Mouse (Mus musculus) layer of hippocampus, postnatal 14 days (tissue): ENCODE data around the gene C130050O18Rik. TPM values are rescaled to one million over a fixed set of nuclear protein-coding genes. Genes with fewer than 3 reads are reported as not detected.

Source experiments
- DNase-seq, 2 experiments: peaks; one replicate each; pipeline ENCODE4 v3.0.0; 2021 to 2022; ENCODE audit warnings: low spot score in 2 of 2, mixed read lengths in 1 of 2
- total RNA-seq, 2 experiments: library from RNA; stranded (reverse); gene quantifications; 2 replicates each; pipeline ENCODE4 v1.2.3; 2021

C130050O18Rik gene
- total RNA-seq, 2 experiments from 2014 or later, result 0.17 to 0.21 TPM

DNA sequence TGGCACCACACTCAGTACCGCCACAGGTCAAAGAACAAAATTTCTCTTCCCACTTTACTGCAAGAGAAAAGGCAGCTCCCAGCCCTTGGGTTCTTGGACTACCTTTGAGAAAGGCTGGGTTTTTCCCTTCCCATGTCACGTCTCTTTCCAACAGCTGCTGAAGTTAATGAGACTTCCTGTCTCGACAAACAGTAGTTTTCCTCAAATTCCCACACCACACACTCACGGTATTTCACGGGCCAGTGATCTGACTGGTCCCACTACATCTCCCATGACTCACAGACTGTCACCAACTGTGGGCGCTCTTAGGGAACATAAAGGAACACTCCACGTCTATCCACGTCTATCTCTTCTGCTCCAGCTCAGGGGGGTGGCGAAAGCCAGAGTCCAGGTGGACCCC is 20.1 kb downstream of the C130050O18Rik start:
- no peak for DNase-seq

DNA sequence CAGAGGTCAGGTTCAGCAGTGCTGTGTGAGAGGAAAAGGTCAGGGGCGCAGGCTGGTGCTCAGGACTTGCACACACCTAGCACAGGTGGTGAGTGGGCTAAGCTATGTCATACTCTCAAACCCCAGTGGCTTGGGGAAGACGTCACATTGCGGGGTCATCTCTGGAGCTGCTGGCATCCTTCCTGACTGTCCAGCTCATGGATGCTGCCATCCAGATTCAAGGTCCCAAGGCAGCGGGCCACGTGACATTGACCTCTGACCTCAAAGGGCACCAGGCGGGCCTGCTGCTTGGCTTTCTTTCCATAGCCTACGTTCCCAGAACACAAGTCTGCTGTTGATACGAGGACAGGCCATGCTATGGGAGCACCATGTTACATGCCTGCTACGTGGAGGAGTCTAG is 21.9 kb downstream of the C130050O18Rik start:
- DNase-seq, result no peak

DNA sequence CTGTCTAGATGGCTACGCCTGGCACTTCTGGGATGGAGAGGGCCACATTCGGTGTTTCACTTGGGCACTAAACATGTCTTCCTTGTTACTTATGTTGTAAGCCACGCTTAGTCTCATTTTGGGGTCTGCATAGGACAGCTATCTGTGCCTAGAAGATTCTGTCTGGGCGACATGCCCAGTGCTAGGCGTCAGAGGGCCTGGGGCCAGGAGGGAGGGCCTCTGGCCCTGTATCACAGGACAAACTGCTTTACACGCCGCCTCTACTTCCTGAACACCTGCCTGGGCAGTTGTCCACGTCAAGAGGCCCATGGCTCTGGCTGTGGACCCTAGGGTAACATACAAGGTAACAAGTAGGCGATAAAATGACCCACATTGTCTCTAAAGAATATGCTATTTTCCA is 22.9 kb downstream of the C130050O18Rik start:
- DNase-seq, result no peak

DNA sequence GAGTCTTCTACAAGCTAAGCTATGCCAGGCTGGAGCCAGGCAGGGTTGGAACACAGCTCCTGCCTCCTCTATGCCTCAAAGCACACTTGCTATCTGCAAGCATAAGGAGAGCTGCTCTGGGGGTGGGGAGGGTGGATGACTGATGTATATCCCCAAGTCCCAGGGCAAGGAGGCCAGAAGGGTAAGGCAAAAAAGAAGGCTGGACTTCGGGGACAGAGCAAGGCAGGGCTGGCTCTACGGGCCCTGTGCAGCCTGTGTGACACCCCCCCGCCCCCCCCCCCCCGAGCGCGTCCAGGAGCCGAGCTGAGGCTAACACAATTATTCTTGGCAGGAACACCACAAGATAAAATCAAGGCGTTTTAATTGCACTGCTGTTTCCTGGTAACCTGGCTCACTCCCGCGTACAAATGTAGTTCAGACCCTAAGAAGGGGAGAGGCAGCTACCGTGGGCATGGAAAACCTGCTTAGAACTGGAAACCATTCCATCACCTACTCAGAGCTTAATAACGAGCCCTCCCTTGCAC is 24.8 kb downstream of the C130050O18Rik start:
- no peak for DNase-seq

DNA sequence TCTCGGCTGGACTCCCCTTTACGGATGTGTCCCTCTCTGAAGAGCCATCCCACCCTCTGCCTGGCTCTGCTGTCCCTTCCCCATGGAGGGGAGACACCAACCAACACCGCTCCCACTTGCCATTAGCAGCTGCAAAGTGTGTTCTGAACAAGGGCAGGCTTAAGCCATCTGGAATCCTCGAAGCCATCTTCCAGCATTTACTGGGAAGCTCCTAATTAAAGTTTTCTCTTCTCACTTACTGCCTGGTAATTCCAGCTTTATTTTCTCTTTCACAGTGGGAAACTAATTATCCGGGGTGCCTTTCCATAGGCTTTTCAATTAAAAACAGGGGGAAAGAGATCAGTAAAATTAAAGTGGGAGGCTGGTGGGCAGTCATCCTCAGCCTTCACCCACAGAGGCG is 27.3 kb downstream of the C130050O18Rik start:
- DNase-seq, result no peak

DNA sequence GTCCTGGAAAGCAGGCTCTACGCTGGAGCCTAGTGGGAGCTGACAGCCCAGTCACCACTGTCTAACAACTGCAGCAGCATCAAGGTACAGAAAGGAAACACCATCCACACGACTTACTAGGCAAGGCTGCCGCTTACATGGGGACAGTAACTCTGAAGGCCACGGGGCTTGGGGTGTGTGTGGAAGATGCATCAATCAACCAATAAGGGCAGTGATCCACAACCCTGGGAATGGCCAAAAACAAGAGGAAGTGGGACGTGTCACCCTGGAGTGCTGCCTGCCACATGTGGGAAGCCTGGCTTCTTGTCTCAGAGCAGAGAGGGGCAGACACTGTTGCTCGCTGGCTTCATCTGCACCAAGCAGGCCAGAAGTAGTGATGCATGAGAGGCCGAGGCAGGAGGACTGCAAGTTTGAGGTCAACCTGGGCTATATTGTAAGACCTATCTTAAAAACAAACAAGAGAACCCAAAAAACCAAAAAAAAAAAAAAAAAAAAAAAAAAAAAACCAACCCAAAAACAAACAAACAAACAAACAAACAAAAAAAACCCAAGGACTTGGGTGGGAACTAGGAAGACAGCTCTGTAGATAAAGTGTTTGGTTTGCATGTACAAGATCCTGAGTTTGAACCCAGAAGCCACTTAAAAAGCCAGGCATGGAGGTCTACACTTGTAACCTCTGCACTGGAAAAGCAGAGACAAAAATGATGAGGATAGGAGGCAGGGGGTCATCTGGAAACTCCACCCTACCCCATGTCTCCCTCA is 27.8 kb downstream of the C130050O18Rik start:
- DNase-seq, result no peak

DNA sequence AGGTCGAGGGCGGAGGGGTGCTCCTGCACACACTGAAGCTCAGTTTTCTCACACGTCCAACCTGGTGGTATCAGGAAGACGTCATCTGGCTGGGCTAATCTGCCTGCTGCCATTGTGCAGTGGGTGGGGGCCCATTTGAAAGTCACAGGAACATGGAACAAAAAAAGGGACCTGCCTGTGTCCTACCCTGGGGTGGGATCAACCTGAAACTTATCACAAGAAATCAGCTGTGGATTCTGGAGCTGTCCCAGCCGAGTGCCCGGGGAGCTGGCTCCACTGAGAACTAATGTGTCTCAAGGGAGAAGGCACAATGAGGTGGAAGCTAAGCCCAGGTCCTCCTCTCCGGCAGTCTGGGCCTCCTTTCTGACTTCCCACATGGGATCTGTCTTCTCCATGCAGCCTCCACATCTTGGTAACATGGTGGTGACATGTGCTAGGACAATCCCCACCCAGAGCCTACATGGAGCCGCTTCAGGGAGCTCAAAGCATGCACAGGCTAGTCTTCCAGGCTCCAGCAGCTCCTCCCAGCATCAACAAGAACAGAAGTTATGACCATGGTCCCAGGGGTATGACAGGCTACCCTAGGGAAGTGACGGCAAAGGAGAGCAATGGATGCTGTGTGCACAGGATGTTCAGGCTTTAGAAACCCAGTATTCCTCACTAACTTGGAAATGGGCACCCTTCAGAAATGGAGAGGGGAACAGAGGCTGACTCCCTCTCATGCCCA is 28.9 kb downstream of the C130050O18Rik start:
- DNase-seq, result no peak

DNA sequence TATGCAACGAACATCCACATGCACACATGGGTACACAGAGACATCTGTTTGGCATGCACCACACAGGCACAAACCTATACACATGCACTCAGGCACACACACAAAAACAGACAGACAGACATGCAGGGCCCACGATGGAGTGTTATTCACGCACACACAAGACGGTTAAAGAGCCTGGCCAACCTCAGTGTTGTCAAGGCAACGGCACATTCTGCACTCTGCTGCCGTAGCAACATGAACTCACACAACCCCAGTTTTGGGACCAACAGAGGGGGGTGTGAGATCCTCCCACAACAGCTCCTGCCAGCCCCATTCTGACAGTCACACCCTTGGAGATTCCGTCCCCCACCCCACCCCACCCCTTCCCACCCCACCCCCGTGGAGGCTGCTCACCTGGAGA is 29.9 kb downstream of the C130050O18Rik start:
- DNase-seq, result peak; percentile 72 to 87

DNA sequence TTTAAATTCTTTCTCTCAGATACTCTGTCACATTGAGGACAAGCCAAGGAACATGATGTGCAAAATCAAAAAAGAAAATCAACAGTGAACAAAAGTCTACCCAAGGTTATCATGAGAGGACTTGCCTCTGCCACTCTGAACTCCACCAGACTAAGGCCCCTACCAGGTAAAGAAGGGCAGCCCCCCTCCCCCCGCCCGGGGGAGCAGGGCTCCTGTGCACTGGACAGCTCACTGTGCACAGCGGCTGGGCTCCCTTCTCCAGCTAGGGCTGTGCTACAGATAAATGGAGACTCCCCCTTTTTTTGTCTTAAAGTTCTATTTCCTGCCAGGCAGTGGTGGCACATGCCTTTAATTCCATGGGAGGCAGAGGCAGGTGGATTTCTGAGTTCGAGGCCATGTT is 32.7 kb downstream of the C130050O18Rik start:
- DNase-seq, result no peak

DNA sequence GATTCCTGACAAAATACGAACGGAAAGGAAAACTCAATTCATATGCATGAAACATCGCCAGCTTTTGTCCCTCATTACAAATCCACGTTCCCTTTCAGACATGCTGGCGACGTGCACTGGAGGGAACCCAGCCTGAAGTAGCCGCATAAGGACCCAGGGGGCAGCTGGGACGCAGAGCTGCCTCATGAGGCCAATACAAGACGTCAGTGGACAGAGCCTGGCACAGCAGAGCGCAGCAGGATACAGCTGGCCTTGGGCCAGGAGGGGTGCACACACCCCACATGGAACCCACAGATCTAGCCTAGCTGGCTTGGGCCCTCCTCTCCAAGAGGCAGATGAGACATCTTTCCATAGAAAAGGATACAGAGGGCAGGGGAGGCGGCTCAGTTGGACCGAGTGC is 33.4 kb downstream of the C130050O18Rik start:
- no peak for DNase-seq

DNA sequence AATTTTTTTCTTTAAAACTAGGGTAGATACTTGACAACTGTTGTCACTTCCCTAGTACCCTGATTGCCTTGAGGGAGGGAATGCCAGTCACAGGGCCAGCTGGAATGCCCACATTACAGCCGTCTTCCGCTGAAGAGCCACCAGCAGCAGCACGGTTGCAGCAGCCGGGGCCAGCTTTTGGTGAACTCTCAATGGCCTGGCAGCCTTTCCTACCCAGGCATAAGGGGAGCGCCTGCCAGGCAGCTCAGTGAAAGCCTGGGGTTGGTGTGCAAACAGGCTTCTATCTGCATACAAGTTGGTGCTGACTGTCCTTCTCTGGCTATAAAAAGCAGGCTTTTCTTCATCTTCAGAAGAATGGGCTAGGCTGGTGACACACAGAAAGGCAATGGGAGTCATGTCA is 35.4 kb downstream of the C130050O18Rik start:
- DNase-seq, result peak in 1 of 2 experiments; percentile 71

DNA sequence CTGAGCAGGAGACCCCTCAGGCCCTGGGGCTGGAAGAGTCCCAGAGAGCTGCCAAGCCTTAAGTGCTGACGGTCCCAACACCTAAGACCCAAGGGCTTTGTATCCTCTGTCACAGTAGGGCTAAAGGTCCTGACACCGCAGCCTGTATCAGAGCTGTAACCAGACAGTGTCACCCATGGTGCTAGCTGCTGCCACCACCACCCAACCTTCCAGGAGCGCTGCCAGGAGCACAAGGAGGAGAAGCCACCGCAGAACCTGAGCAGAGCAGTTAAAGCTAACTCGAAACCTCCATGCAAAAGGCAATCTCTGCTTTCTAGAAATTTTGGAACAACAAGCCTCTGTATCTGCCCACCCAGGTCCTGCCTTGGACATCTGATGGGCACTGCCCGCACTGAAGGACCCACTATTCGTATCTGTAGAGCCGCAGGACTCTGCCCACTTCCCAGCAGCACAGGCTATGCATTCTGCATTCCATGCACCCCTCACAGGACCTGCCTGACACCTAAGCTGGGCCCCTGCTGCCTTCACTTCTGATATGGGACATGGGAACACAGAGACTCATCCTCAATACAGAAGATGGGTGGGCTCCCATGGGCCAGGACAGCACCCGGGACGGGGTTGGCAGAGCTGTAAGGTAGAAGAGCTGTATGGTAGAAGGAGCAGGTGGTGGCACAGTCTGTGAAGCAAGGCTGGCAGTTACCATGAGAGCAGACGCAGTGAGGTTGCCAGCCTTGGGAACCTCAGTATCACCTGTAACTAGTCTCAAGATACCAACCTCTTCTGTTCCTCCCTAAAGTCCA is 36.0 kb downstream of the C130050O18Rik start:
- DNase-seq, result no peak

DNA sequence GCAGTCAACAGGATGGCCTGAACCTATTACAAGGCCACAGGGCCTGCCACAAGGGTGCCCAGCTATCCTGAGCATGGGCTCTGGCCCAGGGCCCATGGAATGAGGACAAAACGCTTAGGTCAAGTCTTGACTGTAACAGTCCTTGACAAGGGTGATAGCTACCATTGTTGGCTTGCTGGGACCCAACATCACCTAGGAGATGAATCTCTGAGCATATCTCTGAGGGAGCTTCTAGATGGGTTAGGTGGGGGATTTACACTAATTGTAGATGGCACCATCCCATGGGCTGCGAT is 36.6 kb downstream of the C130050O18Rik start:
- DNase-seq, result no peak

DNA sequence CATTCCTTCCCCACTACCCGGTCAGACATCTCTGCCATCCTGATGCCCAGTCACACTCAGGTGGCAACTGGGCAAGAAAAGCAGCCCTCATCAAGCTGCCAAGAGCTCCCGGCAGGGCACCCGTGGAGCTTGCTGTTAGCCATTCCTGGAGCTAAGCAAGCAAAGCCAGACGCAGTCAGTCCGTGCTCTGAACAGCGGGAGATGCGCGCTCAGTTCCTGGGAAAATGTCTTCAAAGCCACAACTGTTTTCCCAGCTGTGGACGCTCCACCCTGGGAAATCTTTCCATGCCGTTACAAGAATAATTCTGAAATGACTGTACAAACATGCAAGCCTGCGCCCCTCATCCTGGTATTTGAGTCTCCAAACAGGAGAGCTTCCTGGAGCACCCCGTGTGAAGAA is 37.3 kb downstream of the C130050O18Rik start:
- DNase-seq, result no peak

DNA sequence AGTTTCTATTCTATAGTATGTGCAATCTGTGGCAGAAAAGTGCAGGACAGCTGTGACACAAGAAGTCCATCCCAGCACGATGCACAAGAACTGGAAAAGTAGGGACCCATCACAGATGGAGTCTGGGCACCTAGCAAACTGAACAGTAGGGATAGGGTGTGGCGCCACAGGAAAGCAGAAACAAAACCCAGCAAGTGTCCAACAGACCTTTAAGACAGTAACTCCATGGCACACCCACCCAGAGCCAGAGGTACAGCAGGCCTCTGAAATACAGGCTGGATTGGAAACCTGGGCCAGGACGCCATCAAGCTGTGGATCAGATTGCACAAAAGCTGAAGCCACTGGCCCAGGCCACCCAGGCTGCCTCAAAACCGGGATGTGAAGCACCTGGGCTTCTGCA is 37.9 kb downstream of the C130050O18Rik start:
- no peak for DNase-seq

DNA sequence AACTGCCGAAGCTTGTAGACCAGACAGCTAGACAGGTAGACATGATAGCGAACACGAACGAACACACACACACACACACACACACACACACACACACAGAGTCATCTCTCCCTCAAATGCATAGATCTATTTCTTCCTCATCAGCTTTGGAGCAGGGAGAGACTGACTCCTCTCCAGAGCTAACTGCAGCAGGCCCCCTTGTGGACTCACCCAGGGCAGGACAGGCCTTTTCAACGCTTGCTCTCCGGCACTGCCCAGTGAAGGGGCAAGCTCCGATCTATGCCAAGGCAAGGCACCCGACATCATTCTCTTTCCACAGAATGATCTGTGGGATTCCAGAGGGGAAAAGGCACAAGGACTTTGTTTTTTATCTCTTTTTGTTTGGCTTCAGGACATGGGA is 40.2 kb downstream of the C130050O18Rik start:
- no peak for DNase-seq

DNA sequence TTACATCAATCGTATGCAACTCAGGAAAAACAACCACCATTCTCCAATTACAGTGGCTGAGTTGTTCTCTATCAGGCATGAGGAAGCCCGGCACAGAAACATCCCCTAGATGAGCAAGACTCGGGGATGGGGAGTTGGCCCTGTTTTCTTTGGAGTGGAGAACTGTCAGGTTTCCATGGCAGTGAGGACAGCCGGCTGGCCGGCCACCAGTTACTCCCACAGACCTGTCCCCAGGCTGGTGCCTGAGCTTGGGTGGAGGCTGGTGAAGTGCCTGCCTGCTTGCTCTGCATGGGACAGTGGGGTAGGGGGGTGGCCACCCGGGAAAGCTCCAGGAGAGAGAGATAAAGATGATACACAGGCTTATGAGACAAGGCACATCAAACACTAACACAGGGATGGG is 42.9 kb downstream of the C130050O18Rik start:
- peak in 1 of 2 experiments; percentile 68 for DNase-seq

DNA sequence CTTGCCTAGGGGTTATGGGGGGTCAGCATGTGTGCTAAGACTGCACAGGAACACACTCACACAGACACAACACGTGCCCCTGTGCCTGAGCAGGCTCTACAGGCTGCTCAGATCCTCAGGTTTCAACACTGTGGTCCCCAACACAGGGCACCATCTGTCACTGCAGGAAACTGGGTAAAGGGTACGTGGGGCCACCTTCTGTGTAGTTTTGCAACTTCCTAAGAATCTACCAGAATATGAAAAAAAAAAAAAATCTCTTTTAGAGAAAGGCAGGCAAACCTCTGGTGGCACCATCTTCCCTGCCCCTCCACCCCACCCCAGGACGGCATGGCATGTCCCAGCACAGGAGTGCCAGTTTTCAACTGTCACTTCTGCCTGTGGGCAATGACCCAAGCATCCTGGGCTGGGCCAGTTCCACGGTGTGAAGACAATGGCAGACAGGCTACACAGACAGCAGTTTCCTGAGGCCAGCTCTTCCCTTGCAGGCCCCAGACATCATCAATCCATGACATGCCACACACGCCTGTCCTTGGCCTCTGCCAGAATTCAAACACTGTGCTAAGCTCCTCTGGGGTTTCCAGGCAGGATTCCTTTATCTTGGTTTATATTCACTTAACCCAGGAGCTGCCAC is 44.2 kb downstream of the C130050O18Rik start:
- no peak for DNase-seq

DNA sequence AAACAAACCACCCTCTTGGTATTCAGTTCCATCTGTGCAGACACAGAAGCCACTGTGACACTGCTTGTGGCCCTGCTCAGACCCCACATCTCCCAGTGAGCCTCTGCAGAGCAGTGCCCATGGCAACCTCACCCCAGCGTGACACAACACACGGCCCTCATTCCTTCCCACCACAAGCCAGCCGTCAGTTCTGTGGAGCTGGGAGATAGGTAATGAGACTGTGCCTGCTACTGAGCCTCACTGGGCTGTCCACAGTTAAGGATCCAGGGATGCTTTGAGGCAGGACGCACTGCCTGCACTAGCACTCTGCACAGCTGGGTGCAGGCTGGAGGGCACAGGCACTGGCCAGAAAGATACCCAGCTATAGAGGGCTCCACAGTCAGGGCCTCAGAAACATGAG is 44.8 kb downstream of the C130050O18Rik start:
- DNase-seq, result no peak

DNA sequence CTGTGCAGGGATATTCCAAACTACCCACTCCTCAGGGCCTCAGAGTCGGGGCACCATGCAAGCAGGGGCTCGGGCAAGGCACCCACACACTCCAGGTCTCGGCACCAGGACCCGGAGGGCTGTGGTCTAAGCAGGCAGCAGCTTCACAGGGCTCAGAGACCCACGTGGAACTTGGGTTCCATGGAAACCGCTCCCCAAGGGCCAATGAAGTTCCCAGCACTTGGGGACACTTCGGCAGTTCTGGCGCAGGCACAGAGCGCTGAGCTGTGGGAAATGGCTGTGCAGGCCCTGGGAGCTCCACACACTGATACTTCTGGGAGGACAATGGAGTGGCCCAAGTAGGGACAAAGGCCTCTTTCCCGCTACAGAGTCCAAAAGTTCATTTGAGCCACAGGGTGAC is 48.0 kb downstream of the C130050O18Rik start:
- no peak for DNase-seq

DNA sequence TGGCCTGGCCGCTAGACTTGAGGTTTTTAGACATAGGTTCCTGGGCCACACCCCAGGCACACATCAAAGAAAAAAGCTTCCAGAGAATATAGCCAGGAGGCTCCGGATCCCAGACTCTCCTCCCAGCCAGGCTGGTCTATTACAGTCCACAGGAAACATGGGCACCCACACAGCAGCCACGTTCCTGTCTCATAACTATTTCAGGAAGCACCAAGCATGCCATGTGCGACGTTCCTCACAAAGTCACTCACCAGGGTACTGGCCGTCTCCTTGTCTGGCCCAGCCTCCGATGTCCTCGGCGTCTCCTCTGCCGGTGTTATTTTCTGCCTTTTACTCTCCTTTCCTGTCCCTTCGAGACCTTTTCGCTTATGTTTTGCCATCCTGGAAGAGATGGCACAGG is 50.1 kb downstream of the C130050O18Rik start:
- DNase-seq, result no peak
